Mouse (Mus musculus): ENCODE measurements around the gene Mob4.
A peak's percentile ranks its signal among the peaks of the same experiment; 100 is the strongest.

Mob4 gene

GRCm38 (mm10) chr1:55132308-55132707, 1.3 kb downstream of the Mob4 start:
- no peak for DNase-seq

- DNase-seq = no peak
These were observed 2.1 kb downstream of the Mob4 start for GRCm38 (mm10) chr1:55133173-55133572.

GRCm38 (mm10) chr1:55134301-55134700, 3.3 kb downstream of the Mob4 start:
- no peak for DNase-seq

DNA sequence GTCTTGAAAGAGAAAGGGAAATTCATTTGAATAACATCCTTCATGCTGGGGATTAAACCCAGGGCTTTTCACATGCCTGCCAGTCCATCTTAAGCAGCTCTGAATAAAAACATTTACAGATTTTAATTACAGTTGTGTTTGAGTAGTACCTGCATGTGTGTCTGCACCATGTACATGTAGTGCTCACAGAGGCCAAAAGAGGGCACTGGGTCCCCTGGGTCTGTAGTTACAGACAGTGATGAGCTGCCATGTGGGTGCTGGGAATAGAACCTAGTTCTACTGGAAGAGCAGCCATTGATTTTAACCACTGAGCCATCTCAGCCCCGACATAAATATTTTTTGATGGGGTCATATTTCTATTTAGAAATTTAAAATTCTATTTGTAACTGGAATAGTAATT, 4.8 kb downstream of the Mob4 start:
- no peak for DNase-seq

- no peak for DNase-seq
These were observed 13.3 kb downstream of the Mob4 start for GRCm38 (mm10) chr1:55144338-55144737.

GRCm38 (mm10) chr1:55145556-55145955, 14.5 kb downstream of the Mob4 start:
- peak; percentile 39 to 46 for DNase-seq

DNA sequence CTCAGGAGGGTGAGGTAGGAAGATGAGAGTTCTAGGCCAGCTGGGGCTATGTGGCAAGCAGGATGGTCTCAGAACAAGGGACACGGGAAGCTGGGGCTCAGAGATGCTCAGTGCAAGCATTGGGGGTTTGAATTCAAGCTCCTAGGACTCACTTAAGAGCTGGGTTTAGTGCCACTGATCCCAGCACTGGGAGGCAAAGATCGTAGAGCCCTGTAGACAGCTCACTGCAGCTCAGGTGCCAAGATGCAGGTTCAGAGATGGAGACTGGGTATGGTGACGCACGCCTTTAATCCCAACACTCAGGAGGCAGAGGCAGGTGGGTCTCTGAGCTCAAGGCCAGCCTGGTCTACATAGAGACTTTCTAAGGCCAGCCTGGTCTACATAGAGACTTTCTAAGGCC, 26.3 kb downstream of the Mob4 start:
- DNase-seq = no peak

DNA sequence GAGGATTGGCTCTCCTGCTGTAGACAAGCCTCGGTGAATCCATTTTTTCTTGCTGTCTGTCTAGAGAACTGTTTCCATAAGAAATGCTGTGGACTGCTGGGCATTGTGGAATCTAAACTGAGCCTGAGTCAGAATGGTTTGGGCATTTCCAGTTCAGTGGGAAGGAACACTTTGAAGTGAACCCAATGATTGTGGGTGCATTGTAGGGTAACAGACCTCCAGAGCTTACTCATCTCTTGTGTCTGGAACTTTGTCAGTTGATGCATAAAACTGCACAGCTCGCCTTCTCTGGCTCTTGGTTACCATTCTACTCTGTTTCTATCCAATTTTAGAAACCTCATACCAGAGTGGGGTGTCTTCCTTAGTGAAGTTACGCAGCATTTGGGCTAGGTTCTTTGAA, 27.2 kb downstream of the Mob4 start:
- no peak for DNase-seq

DNA sequence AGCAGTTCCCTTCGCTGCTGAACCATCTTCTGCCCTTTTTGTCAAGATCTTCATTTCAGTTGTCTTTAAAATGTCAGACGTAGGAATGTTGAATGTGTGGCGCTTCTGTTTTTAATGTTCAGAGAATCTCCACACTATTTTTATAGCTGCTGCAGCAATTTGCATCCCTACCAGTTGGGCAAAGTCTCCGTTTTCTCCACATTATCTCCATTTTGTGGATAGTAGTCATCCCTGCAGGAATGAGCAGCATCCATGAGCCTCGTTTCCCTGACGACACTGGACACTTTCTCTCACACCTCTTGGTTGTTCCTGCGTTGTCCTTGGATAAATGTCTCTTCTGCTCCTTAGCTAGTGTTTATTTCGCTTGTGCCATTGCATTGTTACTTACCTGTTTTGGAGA, 27.8 kb downstream of the Mob4 start:
- DNase-seq = no peak

- no peak for DNase-seq
These were observed 29.2 kb downstream of the Mob4 start for GRCm38 (mm10) chr1:55160218-55160617.

DNA sequence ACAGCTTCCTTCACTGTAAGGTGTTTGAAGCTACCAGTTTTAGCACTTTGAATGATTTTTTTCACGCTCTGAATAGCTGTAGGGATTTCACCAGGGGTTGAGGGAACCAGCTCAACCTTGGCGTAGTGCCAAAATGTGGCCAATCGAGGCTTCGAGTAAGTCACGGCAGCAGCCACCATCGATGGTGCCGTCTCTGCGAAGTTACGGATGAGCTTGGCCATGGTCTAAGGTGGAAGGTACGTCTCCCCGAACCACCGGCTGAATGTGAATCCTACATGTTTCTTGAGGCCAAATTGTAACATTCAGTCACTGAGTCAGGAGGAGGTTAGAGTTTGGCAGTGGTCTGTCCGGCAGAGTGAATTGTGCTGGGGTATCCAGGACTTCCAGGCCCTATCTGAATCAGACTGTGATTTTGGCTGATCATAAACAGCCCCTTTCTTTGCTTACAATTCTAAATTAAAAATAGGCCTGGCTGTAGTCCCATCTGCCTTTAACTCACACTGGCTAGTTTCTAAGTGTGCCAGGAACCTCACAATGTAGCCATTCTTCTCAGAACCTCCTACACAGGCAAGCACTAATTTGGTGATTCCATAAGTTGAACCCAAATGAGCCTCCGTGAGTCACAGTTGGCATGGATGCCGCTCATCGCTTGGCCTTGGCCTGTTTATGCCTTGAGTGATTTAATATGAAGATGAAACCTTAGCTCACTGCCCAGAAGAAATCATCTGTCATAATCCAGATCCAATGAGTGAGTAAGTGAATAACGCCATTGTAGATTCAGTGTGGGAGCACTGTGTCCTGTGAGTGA, 30.0 kb downstream of the Mob4 start:
- peak; percentile 40 to 43 for DNase-seq

DNA sequence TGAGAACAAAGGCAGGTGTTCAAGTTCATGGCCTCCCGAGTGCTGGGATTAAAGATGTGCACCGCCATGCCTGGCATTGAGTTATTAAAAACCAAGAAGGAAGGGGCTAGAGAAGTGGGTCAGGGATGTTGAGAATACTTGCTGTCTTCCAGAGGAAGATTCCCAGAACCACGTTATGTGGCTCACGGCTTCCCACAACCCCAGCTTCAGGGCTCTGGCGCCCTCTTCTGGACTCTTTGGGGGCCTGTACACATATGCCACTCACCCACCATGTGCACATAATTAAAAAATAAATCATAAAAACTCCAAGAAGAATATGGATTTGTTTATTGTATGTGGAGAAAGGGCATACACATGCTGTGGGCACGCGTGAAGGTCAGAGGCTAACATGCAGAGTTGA, 30.9 kb downstream of the Mob4 start:
- peak; percentile 29 to 47 for DNase-seq

- DNase-seq = no peak
These were observed 31.8 kb downstream of the Mob4 start for GRCm38 (mm10) chr1:55162781-55163180.

DNA sequence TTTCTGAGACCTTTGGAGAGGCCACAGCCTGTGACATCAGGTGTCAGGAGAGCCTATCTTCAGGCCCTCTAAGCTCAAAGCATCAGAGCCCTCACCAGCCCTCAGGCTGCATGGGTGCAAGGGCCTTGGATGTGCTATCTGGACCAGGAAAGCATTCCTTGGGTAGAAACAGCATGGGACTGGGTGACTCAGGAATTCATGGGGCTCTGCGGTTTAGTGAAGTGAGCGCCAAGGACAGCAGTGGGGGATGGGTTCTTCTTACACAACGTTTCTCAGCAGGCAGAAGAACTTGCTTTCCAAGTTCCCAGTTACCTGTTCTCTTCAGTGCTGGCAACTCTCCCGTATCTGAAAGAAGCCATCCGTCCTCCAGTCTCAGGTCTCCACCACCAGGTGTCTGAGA, 33.0 kb downstream of the Mob4 start:
- no peak for DNase-seq

DNA sequence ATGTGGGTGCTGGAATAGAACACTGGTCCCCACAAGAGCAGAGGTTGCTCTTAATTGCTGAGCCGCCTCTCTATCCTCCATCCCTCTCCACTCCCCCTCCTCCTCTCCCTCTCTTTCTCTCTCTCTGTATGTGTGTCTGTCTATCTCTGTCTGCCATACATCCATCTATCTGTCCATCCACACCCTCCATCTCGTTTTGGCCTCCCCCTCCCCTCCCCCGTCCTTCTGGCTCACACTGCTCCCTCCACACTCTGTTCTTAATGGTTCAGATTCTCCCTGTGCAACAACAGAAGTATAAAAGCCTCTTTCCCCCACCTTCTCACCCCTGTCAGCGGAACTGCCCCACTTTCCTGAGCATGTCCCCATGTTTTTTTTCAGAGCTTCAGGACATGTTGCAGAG, 36.5 kb downstream of the Mob4 start:
- no peak for DNase-seq

DNA sequence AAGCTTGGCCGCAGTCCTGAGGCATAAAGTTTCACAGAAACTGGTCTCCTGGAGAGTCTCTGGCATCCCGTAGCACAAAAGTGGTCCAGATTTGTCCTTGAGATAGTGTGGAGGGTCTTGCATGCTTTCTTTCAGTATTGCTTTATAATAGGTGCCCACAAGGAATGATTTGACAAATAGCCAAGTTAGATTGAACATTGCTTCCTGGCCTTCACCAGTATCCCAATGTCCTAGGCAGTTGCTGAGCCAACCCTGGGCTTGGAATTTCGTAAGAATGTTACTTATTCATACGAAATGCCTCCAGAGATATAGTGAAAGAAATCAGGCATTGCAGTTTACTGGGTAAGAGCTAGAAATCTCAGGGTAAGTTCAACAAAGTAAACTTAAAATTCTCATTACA, 37.6 kb downstream of the Mob4 start:
- DNase-seq = no peak

DNA sequence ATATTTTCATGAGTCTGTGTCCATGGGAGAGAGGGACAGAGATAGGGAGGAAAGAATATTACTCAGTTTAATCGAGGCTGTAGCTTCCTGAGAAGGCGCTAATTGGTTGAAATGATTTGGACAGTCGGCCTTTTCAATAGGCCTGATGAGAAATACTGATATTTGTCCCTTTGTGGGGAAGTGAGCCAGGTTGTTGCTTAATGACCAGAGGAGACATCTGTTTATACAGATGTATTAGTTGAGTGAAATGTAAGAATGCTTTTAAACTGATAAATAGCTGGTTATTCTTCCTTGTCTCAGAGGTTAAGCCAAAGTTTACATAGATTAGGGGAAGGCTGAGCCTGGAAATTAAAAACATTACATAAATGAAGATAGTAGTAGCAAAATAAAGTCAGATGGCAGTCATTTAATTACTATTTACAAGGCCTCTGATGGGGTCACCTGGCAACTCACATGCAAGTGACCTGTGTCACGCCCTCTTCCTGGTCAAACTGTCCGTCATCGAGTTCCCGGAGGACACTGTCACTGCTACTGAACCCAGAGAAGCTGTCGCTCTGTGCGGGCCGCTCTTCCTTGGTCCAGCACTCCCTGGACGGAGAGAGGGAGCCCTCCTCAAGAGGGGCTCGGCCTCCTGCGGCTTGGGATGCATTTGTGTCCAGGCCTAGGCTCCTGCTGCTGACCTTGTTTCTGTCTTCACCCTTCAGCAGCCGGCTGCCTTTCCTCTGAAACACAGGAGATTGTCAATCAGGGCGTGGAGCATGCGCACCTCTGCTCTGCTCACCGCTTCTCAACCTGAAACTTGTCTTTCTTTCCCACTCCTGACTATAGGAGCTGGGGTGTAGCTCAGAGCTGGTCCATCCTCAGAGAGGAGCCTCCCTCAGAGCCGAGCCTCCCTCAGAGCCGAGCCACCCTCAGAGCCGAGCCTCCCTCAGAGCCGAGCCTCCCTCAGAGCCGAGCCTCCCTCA, 40.6 kb downstream of the Mob4 start:
- DNase-seq = no peak

- DNase-seq = no peak
These were observed 42.9 kb downstream of the Mob4 start for GRCm38 (mm10) chr1:55173720-55174557.

- no peak for DNase-seq
These were observed 43.6 kb downstream of the Mob4 start for GRCm38 (mm10) chr1:55174558-55175034.

GRCm38 (mm10) chr1:55179917-55180566, 49.0 kb downstream of the Mob4 start:
- DNase-seq = no peak

DNA sequence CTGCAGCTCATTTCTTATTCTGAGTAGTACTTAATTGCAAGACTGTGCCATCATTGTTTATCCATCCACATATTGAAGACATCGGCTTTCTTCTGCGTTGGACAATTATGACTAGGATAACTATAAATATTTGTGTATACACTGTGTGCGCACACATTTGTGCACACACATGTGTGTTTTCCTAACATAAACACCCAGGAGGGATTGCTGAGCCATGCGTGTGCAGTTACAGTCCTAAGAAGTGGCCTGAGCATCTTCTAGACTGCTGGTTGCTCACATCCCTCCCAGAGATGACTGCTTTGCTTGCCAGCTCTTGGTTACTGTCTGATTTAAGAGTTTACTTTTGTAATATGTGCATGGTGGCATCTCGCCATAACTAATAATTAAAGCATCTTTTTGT, 51.4 kb downstream of the Mob4 start:
- DNase-seq = no peak

GRCm38 (mm10) chr1:55185718-55186117, 54.7 kb downstream of the Mob4 start:
- no peak for DNase-seq
